Mouse (Mus musculus) MEL (cell line): ENCODE results near the gene Sipa1l1.

Experiments used
- CTCF ChIP-seq, 3 experiments: IDR thresholded peaks in 2 of 3; conservative IDR thresholded peaks in 1 of 3; 2 replicates each; pipeline ENCODE4 v1.5.1; 2011 to 2012; ENCODE audit warnings: low read length in 3 of 3, low read depth in 2 of 3, mild to moderate bottlenecking in 2 of 3, improper control_type of control experiment in 1 of 3, inconsistent platforms in 1 of 3, mixed read lengths in 1 of 3, moderate library complexity in 1 of 3; ENCODE audit not compliant: control insufficient read depth in 1 of 3, insufficient read depth in 1 of 3, poor library complexity in 1 of 3, severe bottlenecking in 1 of 3
- E2F4 ChIP-seq: IDR thresholded peaks from 2 replicates; pipeline ENCODE4 v1.6.1; 2011; ENCODE audit warnings: low read depth, low read length, improper control_type of control experiment, borderline replicate concordance
- EP300 ChIP-seq, 2 experiments: IDR thresholded peaks; 2 replicates each; pipeline ENCODE4 v1.6.1; 2011; ENCODE audit warnings: improper control_type of control experiment in 2 of 2, low read length in 2 of 2, low read depth in 1 of 2, mild to moderate bottlenecking in 1 of 2
- MAFK ChIP-seq: IDR thresholded peaks from 2 replicates; pipeline ENCODE4 v1.6.1; 2011; ENCODE audit warnings: low read depth, mild to moderate bottlenecking, low read length, improper control_type of control experiment, borderline replicate concordance
- POLR2A ChIP-seq, 2 experiments: IDR thresholded peaks; 2 replicates each; pipeline ENCODE4 v1.6.1; 2011 to 2012; ENCODE audit warnings: low read length in 2 of 2, mild to moderate bottlenecking in 2 of 2, control low read depth in 1 of 2, improper control_type of control experiment in 1 of 2, low read depth in 1 of 2, moderate library complexity in 1 of 2; ENCODE audit not compliant: control insufficient read depth in 1 of 2, insufficient read depth in 1 of 2, poor library complexity in 1 of 2
- POLR2AphosphoS2 ChIP-seq: IDR thresholded peaks from 2 replicates; pipeline ENCODE4 v1.6.1; 2011; ENCODE audit warnings: low read length, improper control_type of control experiment
- USF1 ChIP-seq: IDR thresholded peaks from 2 replicates; pipeline ENCODE4 v1.6.1; 2014; ENCODE audit warnings: low read depth, mild to moderate bottlenecking, inconsistent platforms, low read length, improper control_type of control experiment, moderate library complexity
- USF2 ChIP-seq, 2 experiments: IDR thresholded peaks; 2 replicates each; pipeline ENCODE4 v1.6.1; 2011 to 2012; ENCODE audit warnings: improper control_type of control experiment in 2 of 2, low read length in 2 of 2, borderline replicate concordance in 1 of 2, inconsistent platforms in 1 of 2, low read depth in 1 of 2, mild to moderate bottlenecking in 1 of 2; ENCODE audit not compliant: insufficient read depth in 1 of 2

DNA sequence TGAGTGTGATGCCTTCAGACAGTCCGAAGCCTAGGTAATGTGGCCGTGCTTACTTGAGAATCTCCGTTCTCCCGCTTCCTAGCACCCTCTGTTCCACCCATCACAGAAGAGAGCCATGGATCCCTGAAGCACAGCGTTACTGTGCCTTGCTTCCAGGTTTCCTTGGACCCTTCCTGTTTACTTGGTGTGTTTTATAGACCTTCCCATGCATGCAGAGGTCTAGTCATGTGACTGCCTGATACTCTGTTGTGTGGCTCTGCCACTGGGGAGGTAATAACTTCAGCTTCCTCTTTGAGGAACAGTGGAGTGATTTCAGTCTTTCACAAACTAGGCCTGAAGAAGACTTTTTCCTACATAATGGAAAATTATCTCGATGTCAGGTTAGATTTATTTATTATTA is 197.6 kb downstream of the Sipa1l1 start:
- TF ChIP-seq USF1 (peak; percentile 77), EP300 (IDR thresholded peaks at IDR 0.05; ENCODE audit: low read depth in 1 of 2, low read length in 2 of 2) (no peak), POLR2AphosphoS2 (no peak), USF2 (IDR thresholded peaks at IDR 0.05; ENCODE audit: borderline replicate concordance in 1 of 2, insufficient read depth in 1 of 2, low read depth in 1 of 2, low read length in 2 of 2) (0 out of 4 replicates have a peak, but pooled peaks of 1 of the 2 experiments have one; percentile 36), POLR2A (IDR thresholded peaks at IDR 0.05; ENCODE audit: control insufficient read depth in 1 of 2, insufficient read depth in 1 of 2, low read depth in 1 of 2, low read length in 2 of 2, poor library complexity in 1 of 2) (no peak), E2F4 (no peak), MAFK (no peak), CTCF (IDR thresholded peaks at IDR 0.05 in 2 of 3, conservative IDR thresholded peaks at IDR 0.05 in 1 of 3; ENCODE audit: control insufficient read depth in 1 of 3, insufficient read depth in 1 of 3, low read depth in 2 of 3, low read length in 3 of 3, poor library complexity in 1 of 3, severe bottlenecking in 1 of 3) (no peak)
